Mouse (Mus musculus) cerebellum, adult 11-12 months (tissue): Measurements from ENCODE around the gene Wdr81.
"Not testable (repeated sequence)": the region's sequence is repeated elsewhere in the genome, so short reads cannot be mapped to it uniquely, and the experiment has no call there.

Source experiments
- DNase-seq: peaks from one replicate; pipeline ENCODE4 v3.0.0; 2022

Wdr81 gene

DNA sequence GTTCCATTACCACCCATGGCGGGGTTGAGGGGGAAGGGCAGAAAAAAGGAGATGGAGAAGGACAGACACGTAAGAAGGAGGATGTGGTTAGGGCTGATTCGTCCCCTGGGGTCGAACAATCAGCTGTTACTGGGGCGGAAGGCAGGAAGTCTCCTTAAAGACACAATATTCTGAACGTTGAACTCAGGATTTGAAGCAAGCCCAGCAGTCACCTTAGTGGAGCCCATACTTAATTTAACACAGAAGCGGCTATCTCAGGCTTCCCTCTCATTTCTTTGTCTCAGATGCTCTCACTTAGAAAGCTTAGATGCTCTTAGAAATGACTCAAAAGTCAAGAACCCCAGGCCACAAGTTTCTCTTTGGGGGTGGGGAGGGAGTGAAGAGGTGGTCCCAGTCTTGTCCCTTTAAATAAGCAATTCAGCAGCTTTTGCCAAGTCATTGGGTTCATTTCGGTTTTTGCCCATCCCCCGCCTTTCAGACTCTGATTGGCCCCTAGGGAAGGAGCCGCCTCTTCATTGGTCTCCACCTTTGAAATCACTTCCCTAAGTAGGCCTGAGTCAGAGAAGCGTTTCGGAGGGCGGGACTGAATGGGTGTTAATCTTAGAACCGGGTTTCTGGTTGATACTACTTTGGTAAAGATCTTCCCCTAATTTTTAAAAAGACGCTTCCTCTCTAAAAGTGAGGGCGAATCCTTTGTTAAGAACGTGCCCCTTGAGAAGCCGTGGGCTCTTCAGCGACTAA lies 5.8 kb upstream of the Wdr81 start:
- peak; percentile 93 for DNase-seq

DNA sequence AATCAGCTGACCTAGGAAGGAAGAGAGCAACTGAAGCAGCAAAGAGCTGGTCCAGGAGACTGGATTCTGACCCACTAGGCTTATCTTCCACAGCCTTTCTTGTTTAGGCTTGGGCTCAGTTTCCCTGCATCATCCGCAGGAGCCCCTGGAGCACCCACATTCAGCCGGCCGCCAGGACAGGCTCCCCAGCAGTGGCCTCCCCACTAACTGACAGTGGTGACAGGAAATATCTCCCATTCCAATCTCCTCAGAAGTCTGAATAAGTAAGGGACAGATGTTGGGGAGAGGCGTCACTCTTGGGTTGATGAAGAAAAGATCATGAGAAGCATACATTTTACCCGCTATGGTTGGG lies 5.2 kb upstream of the Wdr81 start:
- DNase-seq: no peak

DNA sequence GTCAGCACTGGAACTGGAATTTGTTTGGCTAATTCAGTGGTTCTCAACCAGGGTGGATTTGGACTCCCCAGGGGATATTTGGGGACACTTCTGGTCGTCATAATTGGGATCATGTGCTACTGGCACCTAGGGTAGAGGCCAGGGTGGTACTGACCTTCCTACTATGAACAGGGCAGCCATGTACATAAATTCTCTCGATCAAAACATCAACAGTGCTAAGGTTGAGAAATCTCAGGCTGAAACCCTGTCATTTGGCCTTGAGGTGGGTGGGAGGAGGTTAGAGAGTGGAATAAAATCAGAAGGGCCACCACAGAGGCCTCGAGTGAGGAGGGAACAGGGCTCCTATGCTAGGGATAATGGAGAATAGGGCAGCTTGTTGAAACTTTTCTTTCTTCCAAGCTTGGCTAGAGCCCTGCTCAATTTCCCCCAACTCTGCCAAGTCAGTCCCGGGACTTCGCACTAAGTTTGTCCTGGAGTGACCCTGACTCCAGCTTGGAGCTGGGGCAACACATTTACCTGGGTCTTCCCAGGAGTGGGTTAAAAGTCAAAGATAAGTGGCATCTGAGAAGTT lies 4.7 kb upstream of the Wdr81 start:
- DNase-seq: peak; percentile 42

DNA sequence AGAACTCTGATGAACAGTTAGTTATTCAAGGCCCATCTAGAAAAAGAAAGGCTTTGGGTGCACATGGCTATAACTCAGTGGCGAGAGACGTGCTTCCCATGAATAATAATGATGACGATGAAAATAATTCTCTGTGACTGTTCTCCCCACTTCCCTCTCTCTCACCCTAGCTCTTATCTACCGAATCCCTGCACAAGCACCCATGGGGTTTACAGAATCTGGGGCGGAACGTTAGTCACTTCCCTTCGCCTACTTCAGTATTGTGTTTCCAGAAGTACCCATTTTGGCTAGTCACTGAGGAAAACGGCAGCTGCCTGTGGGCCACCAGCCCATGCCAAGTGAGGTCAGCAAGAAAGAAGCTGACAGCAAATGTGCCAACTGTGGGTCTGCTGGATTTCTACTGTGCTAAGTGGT lies 4.1 kb upstream of the Wdr81 start:
- peak; percentile 51 for DNase-seq

DNA sequence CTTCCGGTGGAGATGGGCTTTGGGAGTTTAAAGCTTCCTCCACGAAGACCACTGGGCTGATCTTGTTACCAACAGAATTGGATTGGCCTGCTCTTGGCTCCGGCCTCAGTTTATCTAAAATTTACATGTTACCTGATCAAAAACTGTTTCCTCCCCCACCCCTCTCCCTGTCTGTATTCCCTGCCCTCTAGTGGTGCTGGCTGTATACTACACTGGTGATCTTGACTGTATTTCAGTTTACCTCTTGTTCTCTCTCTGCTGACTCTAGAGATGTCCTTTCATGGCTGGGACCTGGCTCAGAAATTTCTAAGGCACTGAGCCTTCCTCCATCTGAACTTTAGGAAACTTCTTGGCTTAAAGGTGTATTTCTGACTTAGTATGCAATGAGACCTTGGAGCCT lies 3.7 kb upstream of the Wdr81 start:
- DNase-seq: no peak

DNA sequence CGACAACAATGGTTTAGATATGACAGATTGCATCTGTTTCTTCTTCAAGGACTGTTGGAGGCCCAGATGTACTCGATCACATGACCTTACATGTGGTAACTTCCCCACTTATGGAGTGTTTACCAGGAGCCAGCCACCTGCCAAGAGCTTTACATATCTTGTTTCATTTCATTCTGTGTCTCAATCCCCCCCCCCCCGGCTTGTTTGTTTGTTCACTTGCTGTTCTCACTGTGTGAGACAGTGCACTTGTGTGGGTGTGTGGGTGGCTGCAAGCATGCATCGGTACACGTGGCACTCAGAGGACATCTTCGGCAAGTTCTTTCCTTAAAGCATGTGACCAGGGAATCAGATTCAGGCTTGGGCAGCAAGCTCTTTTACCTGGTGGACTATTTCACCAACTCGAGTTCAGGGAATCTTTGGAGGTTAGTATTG lies 1.9 kb upstream of the Wdr81 start:
- DNase-seq: no peak

DNA sequence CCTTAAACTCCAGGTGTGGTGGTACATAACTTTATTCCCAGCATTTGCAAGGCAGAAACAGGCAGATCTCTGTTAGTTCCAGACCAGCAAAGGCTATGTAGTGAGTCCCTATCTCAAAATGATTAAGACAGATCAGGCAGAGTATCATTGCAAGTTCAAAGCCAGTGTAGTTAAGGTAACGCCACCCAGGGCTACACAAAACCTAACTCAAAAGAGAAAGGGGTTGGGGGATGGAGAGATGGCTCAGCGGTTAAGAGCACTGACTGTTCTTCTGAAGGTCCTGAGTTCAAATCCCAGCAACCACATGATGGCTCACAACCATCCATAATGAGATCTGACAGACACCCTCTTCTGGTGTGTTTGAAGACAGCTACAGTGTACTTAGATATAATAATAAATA lies 1.5 kb upstream of the Wdr81 start:
- not testable (repeated sequence) for DNase-seq

DNA sequence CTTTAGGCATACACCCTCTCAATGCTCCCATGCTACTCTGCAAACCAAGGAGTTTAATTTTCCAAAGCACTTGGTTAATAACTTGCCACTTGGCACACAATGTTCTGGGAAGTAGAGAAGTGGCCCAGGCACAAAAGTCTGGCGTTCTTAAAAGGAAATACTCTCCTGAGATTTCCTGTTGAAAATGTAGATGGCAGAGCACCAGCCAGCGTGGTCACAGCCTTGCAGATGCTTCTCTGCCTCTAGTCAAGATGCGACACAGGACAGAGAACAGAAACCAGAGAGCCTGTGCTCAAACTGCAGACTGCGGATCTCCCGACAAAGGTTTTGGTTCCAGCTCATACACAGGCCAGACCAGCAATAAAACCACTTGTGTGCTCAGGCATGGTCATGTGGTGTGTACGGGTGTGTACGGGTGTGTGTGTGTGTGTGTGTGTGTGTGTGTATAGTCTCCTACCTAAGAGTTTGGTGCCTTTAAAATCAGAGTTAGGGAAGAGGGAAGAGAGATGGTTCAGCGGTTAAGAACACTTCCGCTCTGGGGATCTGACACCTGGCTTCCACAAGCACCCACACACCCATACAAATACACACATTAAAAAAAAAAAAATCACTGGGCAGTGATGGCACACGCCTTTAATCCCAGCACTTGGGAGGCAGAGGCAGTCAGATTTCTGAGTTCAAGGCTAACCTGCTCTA lies 672 bp upstream of the Wdr81 start:
- no peak for DNase-seq

DNA sequence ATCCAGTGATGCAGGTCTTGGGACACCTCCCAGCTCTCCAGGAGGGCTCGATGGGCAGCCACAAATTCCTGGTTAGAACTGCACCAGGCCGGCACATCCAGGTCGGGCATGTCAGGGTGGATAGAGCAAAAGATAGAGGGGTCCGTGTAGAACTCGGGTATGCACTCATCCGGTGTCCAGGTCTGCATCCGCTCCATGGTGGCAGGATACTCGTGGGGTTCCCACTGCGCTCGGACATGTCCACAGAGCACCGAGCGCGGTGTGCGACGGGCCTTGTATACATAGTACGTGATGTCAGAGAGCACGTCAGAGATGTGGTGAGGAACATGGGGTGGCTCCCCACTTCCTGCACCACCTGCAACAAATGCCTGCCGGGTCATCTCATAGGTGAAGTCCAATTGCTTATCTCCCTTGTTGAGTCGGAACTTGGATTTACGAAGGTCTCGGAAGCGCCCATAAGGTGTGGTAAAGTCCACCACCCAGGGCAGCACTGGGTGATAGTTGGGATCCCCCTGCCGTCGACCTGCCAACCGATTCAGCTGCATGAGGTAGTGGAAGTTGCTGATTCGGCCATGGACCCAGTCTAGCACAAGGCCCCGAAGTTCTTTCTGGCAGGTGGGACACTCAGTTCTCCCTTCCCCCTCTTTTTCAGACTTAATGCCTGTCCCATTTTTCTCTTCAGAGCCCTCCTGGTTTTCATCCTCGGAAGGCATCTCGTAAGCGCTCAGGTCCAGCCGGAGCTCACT lies 1.5 kb downstream of the Wdr81 start:
- no peak for DNase-seq

DNA sequence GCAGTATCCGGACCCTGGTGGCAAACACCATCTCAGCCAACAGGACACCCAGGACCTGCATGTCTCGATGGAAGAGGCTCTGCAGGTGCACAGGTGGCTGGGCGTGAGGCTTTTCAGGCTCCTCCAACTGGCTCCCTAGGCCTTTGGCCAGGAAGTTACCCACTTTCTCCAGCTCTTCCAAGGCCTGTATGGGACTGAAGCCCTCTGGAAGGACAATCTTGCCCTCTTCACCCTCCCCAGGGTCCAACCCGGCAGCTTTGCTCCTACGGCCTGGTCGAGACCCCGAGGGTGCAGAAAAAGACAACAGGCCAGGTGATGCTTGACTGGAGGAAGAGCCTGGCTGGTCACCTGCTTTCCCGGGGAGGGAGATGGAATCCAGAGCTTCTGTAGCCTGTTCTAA lies 2.4 kb downstream of the Wdr81 start:
- DNase-seq: no peak

DNA sequence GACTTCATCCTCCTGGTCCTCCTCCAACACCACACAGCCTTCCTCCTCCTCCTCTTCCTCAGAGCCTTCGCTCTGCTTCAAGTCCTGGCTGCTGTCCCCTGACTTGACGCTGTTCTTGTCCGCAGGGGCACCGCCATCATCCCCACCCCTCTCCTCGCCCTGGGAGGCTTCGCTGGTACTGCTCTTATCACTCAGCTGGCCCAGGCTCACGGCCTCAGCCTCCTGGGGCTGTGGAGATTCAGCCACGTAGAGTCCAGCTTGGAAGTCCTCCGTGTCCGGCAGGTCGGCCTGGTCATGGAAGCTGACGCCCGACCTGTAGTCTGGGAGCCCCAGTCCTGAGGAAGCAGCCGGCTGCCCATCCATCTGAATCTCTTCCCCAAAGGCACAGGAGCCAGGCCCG lies 3.6 kb downstream of the Wdr81 start:
- DNase-seq: no peak

DNA sequence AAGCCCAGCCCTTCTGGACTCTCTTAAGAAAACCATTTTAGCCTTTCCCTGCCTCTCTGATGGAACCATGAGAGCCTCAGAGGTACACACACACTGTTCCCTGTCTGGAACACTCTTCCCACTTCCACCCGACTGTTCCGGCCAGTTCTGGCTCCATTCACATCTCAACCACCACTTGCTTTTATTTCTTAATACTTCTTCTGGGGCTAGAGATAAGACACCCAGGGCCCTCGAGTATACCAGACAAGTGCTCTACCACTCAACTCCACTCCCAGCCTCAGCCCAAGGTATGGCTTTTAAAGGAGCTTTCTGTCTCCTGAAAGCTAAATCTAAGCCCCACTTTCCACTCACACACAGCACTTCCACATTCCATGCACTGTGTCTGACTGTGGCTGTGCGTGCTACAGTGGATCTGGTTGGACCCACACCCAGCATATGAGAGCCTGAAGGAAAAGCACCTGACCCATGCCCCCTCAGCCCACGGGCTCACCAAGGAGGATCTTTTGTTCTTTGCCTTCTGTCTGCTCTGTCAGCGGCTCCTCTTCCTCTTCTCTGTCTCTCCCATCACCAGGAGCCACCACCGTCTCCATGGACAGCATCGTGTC lies 4.1 kb downstream of the Wdr81 start:
- no peak for DNase-seq

DNA sequence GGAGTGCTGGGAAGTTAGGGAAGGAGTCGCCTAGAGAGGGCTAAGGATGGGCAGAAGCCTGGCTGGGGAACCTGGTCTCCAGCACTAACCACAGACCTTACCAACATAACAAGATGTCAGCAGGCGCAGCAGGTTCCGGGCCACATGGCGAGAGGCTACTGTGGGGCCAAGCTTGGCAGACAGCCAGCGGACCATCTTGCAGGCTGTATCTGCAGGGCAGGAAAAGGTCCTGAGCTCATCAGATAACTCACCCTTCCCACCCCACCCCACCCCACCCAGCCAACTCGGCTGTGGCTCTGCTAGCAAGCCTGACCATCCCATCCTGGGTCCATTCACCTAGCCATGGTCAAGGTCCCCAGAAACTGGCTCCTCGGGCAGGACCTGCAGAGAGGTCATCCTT lies 4.8 kb downstream of the Wdr81 start:
- peak; percentile 68 for DNase-seq

DNA sequence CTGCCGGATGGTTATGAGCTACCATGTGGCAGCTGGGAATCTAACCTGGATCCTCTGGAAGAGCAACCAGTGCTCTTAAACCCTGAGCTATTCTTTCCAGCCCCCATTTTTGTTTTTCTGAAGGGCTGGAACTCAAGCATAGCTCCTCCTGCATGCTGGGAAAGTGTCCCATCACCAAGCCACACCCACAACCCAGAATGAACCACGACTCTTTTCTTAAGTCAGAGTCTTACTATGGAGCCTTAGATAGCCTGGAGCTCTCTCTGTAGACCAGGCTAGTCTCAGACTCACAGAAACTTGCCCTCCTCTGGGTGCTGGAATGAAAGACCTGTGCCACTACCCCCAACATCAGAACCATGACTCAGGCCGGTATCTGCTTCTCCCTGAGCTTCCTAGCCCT lies 5.9 kb downstream of the Wdr81 start:
- no peak for DNase-seq

DNA sequence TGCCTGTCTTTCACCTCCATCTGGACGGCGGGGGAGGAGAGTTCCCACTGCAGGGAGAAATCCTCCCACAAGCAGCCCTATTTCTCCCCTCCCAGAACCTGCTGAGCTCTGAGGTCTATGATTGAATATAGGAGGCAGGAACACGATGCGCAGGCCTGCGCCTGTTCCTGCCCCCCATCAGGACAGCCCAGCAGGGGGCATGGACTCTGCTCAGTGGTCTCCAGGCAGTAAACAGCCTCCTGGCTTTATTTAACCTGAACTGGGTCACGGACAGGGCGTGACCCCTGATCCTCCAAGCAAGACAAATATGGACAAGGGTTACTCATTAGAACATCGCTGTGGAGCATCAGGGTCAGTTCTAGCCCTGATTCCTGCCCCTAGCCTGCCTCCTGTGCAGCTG lies 10.8 kb downstream of the Wdr81 start:
- no peak for DNase-seq

DNA sequence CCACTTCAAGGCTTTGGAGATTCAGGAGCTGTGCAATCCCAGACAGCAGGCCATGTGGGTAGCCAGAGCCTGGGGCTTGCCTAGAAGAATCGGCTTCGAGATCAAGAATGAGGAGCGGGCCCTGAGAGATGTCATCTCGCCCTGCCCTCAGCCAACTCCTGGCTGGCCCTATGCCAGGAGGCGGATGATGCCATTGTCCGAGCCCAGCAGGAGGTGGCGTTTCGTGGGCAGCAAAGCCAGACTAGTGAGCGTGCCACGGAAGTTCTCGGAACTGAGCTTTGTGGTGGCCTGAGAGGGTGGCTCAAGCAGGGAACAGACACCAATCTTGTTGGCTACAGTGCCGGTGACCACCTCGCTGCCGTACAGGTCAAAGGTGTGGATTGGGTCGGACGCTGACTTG lies 12.9 kb downstream of the Wdr81 start:
- peak; percentile 39 for DNase-seq

DNA sequence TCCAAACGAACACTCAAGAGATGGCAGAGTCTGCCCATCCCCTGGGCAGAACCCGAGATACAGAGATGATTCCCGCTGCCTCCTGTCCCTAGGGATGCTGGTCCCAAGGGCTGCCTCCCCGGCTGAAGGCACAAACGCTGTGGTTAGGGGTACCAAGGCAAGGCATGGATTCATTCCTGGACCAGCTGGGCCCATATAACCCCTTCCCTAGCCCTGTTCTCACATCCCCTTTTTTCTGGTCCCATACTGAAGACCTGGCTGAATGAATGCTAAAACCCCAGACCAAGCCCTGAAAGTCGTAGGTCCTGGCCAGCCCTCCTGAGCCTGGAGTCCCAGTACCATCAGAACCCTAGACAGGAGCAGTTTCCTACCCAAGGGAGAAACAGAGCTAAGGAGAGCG lies 13.5 kb downstream of the Wdr81 start:
- DNase-seq: no peak

DNA sequence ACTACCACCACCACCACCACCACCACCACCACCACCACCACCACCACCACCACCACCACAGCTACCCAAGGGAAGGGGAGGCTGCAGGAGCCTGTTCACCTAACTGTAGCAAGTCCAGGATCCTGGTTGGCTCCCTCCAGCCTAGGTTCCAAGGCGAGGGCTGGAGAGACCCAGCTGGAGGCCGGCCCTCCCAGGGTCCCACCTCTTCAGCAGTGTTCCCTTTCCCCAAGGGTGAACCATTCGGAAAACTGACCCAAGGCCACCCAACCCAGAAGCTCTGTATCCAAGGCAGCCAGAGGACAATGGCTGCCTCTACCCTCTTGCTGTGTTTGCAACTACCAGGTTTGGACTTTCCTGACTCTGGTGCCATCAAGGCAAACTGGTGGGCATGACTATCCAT lies 14.6 kb downstream of the Wdr81 start:
- no peak for DNase-seq

DNA sequence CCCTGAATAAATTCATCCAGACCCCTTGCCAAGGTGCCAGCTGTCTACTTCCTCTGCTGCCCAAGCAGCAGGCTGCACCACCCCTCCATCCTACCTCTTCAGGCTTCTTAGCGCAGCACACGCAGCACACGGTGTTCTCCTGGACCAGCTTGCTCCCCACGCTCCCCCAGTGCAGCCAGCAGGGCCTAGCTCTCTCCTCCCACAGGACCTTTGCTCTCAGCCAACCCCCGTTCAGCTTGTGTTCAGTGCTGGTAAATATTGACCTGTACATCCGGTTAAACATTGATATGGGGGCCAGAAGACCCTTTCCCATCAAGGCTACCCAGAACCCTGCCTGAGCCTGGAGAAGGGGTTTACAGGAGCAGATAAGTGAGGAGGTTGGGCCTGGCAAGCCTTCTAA lies 15.2 kb downstream of the Wdr81 start, which contains the start of gene Serpinf2:
Gene Serpinf2 (minus strand): TSS at position 229 of the 400 bp plus-strand sequence.
- no peak for DNase-seq

DNA sequence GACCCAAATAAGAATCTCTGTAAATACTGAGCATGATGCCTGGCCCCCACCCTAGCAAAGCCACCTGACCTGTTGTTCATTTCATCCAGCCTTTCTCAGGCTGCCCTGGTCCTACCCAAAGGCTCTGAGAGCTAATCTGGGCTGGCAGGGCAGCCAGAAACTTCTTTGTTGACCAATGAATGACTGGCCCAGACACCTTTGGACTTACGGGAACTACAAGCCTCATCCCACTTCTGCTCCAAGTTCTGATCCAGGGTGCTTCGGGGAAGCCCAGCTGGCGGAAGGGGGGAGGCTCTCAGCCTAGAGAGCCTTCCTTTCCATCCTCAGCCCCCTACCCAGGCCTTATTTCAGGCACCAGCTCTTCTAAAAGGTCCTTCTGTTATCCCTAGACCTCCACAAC lies 15.7 kb downstream of the Wdr81 start:
- DNase-seq: no peak

DNA sequence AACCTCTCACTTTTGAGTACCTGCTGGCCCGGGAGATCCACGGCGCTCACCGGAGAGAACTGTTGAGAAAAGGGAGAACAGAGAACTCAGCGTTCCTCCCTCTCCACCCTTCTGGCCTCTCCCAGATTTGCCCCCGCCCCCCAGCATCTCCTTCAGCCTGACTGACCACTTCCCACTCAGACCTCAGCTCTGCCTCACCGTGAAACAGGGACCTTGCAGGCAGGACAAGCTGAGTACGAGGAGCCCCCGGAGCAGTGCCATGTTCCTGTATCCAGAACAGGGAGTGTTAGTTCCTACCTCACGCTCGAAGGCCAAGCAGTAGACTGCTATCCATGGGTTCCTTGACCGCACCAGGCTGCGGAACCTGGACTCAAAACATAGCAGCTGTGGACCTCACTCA lies 16.3 kb downstream of the Wdr81 start:
- no peak for DNase-seq

DNA sequence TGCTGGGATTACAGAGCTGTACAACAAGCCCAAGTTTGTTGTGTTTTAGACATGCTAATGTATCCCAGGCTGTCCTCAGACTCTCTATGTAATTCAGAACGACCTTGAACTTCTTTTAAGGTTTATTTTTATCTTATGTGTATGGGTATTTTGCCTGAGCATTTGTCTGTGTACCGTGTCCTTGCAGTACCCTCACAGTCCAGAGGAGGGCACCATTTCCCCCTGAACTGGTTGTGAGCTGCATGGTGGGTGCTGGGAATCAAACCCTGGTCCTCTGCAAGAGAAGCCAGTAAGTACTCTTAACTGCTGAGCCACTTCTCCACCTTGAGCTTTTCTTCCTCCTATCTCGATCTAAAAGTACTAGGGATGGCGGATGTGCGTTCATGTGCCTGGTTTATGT lies 20.4 kb downstream of the Wdr81 start:
- no peak for DNase-seq

DNA sequence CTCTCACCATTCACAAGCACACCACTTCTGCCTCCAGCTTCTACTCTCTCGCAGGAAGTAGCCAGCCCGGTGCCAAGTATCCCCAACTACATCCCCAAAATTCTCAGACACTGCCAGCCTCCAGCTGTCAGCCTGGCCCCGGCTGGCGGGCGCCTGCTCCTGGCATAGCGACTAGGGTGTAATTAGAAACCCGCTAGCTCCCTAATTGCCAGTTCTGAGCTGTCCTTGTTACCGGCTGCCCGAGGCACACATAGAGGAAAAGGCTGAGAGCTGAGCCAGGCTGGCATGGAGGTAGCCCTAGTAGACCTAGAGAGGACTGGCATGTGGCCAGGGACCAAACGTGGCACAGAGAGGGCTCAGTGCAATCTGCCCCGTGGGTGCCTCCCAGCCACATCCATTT lies 23.2 kb downstream of the Wdr81 start:
- peak; percentile 76 for DNase-seq
